Mouse (Mus musculus) cortical plate, adult 2 months (tissue): ENCODE measurements around the gene Cdip1.

Source experiments
- CTCF ChIP-seq: fragments of 200-500 bp; IDR thresholded peaks from 2 replicates; pipeline ENCODE4 v1.5.1; 2011; ENCODE audit warnings: mild to moderate bottlenecking, control low read depth, low read length; ENCODE audit not compliant: insufficient read depth; ENCODE audit errors: extremely low read depth
- POLR2A ChIP-seq: fragments of 200-500 bp; IDR thresholded peaks from 2 replicates; pipeline ENCODE4 v1.6.1; 2011; ENCODE audit warnings: mild to moderate bottlenecking, low read length, control low read depth; ENCODE audit not compliant: insufficient read depth; ENCODE audit errors: extremely low read depth

DNA sequence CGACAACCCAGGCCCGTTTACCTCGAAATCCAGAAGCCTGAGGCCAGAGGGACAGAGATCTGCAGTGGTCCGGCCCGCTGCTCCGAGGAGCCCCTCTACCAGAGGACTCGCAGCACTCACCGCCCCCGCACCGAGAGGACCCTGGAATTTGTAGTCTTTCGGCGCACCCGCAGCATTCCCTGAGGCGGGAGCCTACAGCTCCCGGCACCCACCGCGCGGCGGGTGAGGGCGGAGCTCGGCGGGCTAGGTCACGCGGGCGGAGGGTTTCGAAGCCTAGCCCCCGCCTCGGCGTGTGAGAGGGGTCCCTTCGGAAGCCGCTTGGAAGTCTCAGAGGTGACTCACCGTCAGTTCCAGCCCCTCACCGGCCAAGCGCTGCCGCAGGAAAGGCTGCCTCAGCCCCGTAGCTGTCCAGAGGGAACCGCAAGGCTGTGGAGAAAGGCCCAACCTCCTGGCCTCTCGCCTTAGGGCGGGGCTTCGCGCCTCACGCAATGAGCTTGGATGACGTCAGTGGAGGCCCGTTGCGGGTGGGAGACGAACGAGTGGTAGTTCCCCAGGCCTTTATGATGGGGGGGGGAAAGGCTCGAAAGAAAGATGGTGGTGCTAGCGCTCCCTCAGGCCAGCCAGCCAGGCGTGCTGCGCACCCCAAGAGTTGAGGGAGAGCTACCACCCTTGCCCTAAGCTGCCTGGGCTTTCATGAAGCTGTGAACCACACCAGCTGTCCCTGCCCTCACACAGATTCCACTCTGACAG, at the start of gene Cdip1:
- TF ChIP-seq CTCF (no peak), POLR2A (peak; percentile 81)
